Comparison of ENCODE assay signal across 7 mouse cellular contexts in genomic region chr1:57436408-57436807, GRCm38 (mm10). TPM values are rescaled to one million over a fixed set of nuclear protein-coding genes. Genes with fewer than 3 reads are reported as not detected.
DNase-seq lines count a peak whose midpoint lies in the region; ATAC-seq and TF ChIP-seq lines count a peak whose summit lies in the region.

No protein-coding gene starts in this region.

- no peaks in the 10 kb centered on the region for H3K4me1 ChIP-seq in forebrain, postnatal 0 days (ENCODE audit: insufficient read depth)
- 0 out of 2 replicates have a peak, but pooled peaks cover 2% of the 10 kb centered on the region for H3K4me1 ChIP-seq in hindbrain, embryonic 16.5 days (ENCODE audit: control insufficient read depth, insufficient read depth, low read depth, low read length)
- peaks cover 15% of the 10 kb centered on the region for H3K4me1 ChIP-seq in liver, embryonic 12.5 days

- no peaks in the 10 kb centered on the region for H3K79me3 ChIP-seq in C2C12 (ENCODE audit: low read depth)

- peak; percentile 56 for DNase-seq in MEL-GATA-1-ER (ENCODE audit: extremely low read depth, low read depth)
- peak; percentile 47 for DNase-seq in forebrain, postnatal 0 days
- DNase-seq in ovary, postnatal 36 days (ENCODE audit: low spot score), result peak; percentile 56
- no peak for DNase-seq in right cerebral cortex, postnatal 10 days (ENCODE audit: low spot score in 2 of 2)

- H3K27me3 ChIP-seq in C2C12 (ENCODE audit: control insufficient read depth, insufficient read depth, insufficient read length), result no peaks in the 10 kb centered on the region
- no peaks in the 10 kb centered on the region for H3K27me3 ChIP-seq in forebrain, postnatal 0 days (ENCODE audit: insufficient read depth, low read length)
- H3K27me3 ChIP-seq in hindbrain, embryonic 16.5 days (replicated peaks; ENCODE audit: control insufficient read depth, insufficient read depth, low read length), result no peaks in the 10 kb centered on the region
- 0 out of 2 replicates have a peak, but pooled peaks cover 3% of the 10 kb centered on the region for H3K27me3 ChIP-seq in liver, embryonic 12.5 days (replicated peaks)

- H3K27ac ChIP-seq in forebrain, postnatal 0 days (ENCODE audit: low read depth, low read length), result 0 out of 2 replicates have a peak overlapping the region, but pooled peaks have one; percentile 45
- no peak overlapping the region; the same call in 1 of the 2 replicates for H3K27ac ChIP-seq in hindbrain, embryonic 16.5 days (ENCODE audit: low read depth, low read length)
- H3K27ac ChIP-seq in liver, embryonic 12.5 days, result no peak overlapping the region

- peak overlapping the region; percentile 33; the same call in 1 of the 2 replicates for H3K9ac ChIP-seq in forebrain, postnatal 0 days
- H3K9ac ChIP-seq in hindbrain, embryonic 16.5 days (ENCODE audit: low read depth, low read length), result no peak overlapping the region
- H3K9ac ChIP-seq in liver, embryonic 12.5 days, result no peak overlapping the region

- peak overlapping the region; percentile 53 for H3K4me2 ChIP-seq in forebrain, postnatal 0 days (ENCODE audit: low read depth)
- H3K4me2 ChIP-seq in hindbrain, embryonic 16.5 days (ENCODE audit: low read length), result peak overlapping the region; percentile 49
- peak overlapping the region; percentile 52 for H3K4me2 ChIP-seq in liver, embryonic 12.5 days

- no peak overlapping the region for H3K4me3 ChIP-seq in C2C12 (ENCODE audit: insufficient read depth, poor library complexity, severe bottlenecking)
- H3K4me3 ChIP-seq in forebrain, postnatal 0 days (ENCODE audit: low read depth, low read length), result peak overlapping the region; percentile 20
- H3K4me3 ChIP-seq in hindbrain, embryonic 16.5 days (ENCODE audit: low read length), result peak overlapping the region; percentile 11
- H3K4me3 ChIP-seq in liver, embryonic 12.5 days, result peak overlapping the region; percentile 17

- H3K9me3 ChIP-seq in forebrain, postnatal 0 days (ENCODE audit: low read length), result no peaks in the 10 kb centered on the region
- H3K9me3 ChIP-seq in hindbrain, embryonic 16.5 days (ENCODE audit: control insufficient read depth, low read length), result no peaks in the 10 kb centered on the region
- H3K9me3 ChIP-seq in liver, embryonic 12.5 days (replicated peaks), result no peaks in the 10 kb centered on the region

- WGBS in forebrain, postnatal 0 days, result 40% methylated on average over 9 of the region's 9 CpGs
- 62% methylated on average over 9 of the region's 9 CpGs for WGBS in hindbrain, embryonic 16.5 days
- WGBS in liver, embryonic 12.5 days (ENCODE audit: insufficient replicate concordance), result 19% methylated on average over 9 of the region's 9 CpGs

- H3K79me2 ChIP-seq in C2C12 (ENCODE audit: control insufficient read depth, insufficient read depth), result no peaks in the 10 kb centered on the region

- peak; percentile 63 for ATAC-seq in forebrain, postnatal 0 days
- no peak for ATAC-seq in hindbrain, embryonic 16.5 days
- ATAC-seq in liver, embryonic 12.5 days, result peak; percentile 71; the same call in 1 of the 2 replicates

- H3K36me3 ChIP-seq in C2C12 (ENCODE audit: control insufficient read depth, insufficient read depth), result no peaks in the 10 kb centered on the region
- H3K36me3 ChIP-seq in forebrain, postnatal 0 days (ENCODE audit: insufficient read depth), result no peaks in the 10 kb centered on the region
- no peaks in the 10 kb centered on the region for H3K36me3 ChIP-seq in hindbrain, embryonic 16.5 days (ENCODE audit: control insufficient read depth, insufficient read depth, low read length)
- no peaks in the 10 kb centered on the region for H3K36me3 ChIP-seq in liver, embryonic 12.5 days

- no peak for TF ChIP-seq CTCF in C2C12 (IDR thresholded peaks at IDR 0.05; ENCODE audit: control insufficient read depth, insufficient read depth, insufficient read length)
- no peak for TF ChIP-seq CTCF in forebrain, postnatal 0 days (IDR thresholded peaks at IDR 0.05; ENCODE audit: low read depth)

- no peak overlapping the region for H3ac ChIP-seq in C2C12 (ENCODE audit: control insufficient read depth, insufficient read length, low read depth)

TF ChIP-seq in C2C12, 6 proteins besides CTCF, POLR2A, EP300 and RAD21:
- TF ChIP-seq FOSL1 (IDR thresholded peaks at IDR 0.05; ENCODE audit: insufficient read depth, low read length, poor library complexity, severe bottlenecking) (no peak), MYOD1 (IDR thresholded peaks at IDR 0.05; ENCODE audit: control insufficient read depth, insufficient read length, low read depth) (no peak), CEBPB (IDR thresholded peaks at IDR 0.05; ENCODE audit: low read depth) (no peak), MYOG (IDR thresholded peaks at IDR 0.05; ENCODE audit: control insufficient read depth, extremely low read depth, insufficient read length) (no peak), MAX (IDR thresholded peaks at IDR 0.05) (no peak), USF1 (IDR thresholded peaks at IDR 0.05; ENCODE audit: low read depth) (peak; percentile 94)
TF ChIP-seq in C2C12: peak in this region for 1.

RNA-seq across cellular contexts. Expression of gene Tyw5, which starts 29.5 kb away (rescaled TPM):
- polyA plus RNA-seq in C2C12 (2012; fragmentation: generic; extraction: Trizol), result 8.6 TPM
- 21.8 and 35.5 TPM in 2 replicates for total RNA-seq in forebrain, postnatal 0 days (2014; rRNA removed)
- 28.6 and 29.6 TPM in 2 replicates for polyA plus RNA-seq in forebrain, postnatal 0 days (2015; fragmentation: Nextera tagmentation; extraction: Ambion mirVana)
- polyA plus RNA-seq in hindbrain, embryonic 16.5 days (2015; fragmentation: Nextera tagmentation; extraction: Ambion mirVana), result 25.7 and 28.7 TPM in 2 replicates
- polyA plus RNA-seq in liver, embryonic 12.5 days (2016; fragmentation: Nextera tagmentation; extraction: Ambion mirVana), result 19.1 and 21.3 TPM in 2 replicates

RNA-seq across cellular contexts. Expression of gene Maip1, which starts 30.3 kb away (rescaled TPM):
- 6.8 TPM for polyA plus RNA-seq in C2C12 (2012; fragmentation: generic; extraction: Trizol)
- 12.0 and 14.4 TPM in 2 replicates for total RNA-seq in forebrain, postnatal 0 days (2014; rRNA removed)
- polyA plus RNA-seq in forebrain, postnatal 0 days (2015; fragmentation: Nextera tagmentation; extraction: Ambion mirVana), result 19.9 and 22.6 TPM in 2 replicates
- 15.8 and 16.6 TPM in 2 replicates for polyA plus RNA-seq in hindbrain, embryonic 16.5 days (2015; fragmentation: Nextera tagmentation; extraction: Ambion mirVana)
- 11.9 and 13.2 TPM in 2 replicates for polyA plus RNA-seq in liver, embryonic 12.5 days (2016; fragmentation: Nextera tagmentation; extraction: Ambion mirVana)

RNA-seq across cellular contexts. Expression of gene 1700066M21Rik, which starts 59.0 kb away (rescaled TPM):
- polyA plus RNA-seq in C2C12 (2012; fragmentation: generic; extraction: Trizol), result 4.4 TPM
- 29.3 and 33.4 TPM in 2 replicates for total RNA-seq in forebrain, postnatal 0 days (2014; rRNA removed)
- 26.4 and 26.7 TPM in 2 replicates for polyA plus RNA-seq in forebrain, postnatal 0 days (2015; fragmentation: Nextera tagmentation; extraction: Ambion mirVana)
- 21.3 and 24.3 TPM in 2 replicates for polyA plus RNA-seq in hindbrain, embryonic 16.5 days (2015; fragmentation: Nextera tagmentation; extraction: Ambion mirVana)
- 11.2 TPM in 2 replicates for polyA plus RNA-seq in liver, embryonic 12.5 days (2016; fragmentation: Nextera tagmentation; extraction: Ambion mirVana)

Comparison
In these comparisons a context has a peak if more than half of its experiments do, and no peak if none do; other contexts are left out.
1. DNase-seq: peak in MEL-GATA-1-ER (single experiment), forebrain, postnatal 0 days (single experiment) and ovary, postnatal 36 days (single experiment); none in right cerebral cortex, postnatal 10 days (0 of 2).
2. Peak in every context shown above with its lines, with median percentiles within 50 percentile points of each other: H3K4me2 ChIP-seq.